Mouse (Mus musculus) thymus, adult 2 months (tissue): ENCODE measurements at regions not wholly inside any gene's neighbourhood (a gene's known extent, or its start where the extent isn't known, plus 50 kb on each side); places are given as distances from the start of the nearest gene placed in this dataset.

Experiments
- CTCF ChIP-seq: fragments of 200-500 bp; IDR thresholded peaks from 2 replicates; pipeline ENCODE4 v1.5.1; 2012; ENCODE audit warnings: mild to moderate bottlenecking, control low read depth, low read length, moderate library complexity, borderline replicate concordance; ENCODE audit not compliant: control insufficient read depth, poor library complexity, insufficient read depth; ENCODE audit errors: extremely low read depth
- POLR2A ChIP-seq: fragments of 200-500 bp; IDR thresholded peaks from 2 replicates; pipeline ENCODE4 v1.6.1; 2012; ENCODE audit warnings: mild to moderate bottlenecking, low read length, control low read depth, moderate library complexity; ENCODE audit not compliant: control insufficient read depth, poor library complexity, insufficient read depth; ENCODE audit errors: extremely low read depth

DNA sequence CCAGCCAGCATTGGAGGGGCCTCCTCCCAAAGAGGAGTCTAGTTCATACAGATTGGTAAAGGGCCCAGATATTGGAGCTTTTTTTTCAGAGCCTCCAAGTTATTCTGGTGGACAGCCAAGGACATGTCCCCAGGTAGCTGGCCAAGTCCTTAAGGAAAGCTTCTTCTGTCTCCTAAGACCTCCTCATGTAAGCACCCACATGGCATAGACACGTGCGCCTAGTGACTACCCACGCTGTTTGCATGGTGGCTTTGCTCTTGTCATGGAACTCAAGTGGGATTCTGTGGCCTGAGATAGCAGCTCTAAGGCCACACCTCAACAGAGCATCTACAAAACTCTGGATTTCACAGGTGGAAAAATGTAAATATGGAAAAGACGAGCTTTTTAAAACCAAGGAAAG, 332.0 kb downstream of the Foxo1 start:
- TF ChIP-seq CTCF (no peak), POLR2A (no peak)
